Mouse (Mus musculus): ENCODE measurements around the gene Large2. TPM values are rescaled to one million over a fixed set of nuclear protein-coding genes. Genes with fewer than 3 reads are reported as not detected.

Gene Large2
- polyA plus RNA-seq, 1 experiment from 2014 or later = 18.7 TPM

GRCm38 (mm10) chr2:92389645-92390044 is 15.0 kb upstream of the Large2 start:
- H3K4me3 ChIP-seq = peak overlapping the region; percentile 64
- peaks cover 38% of the 10 kb centered on the region for H3K4me1 ChIP-seq
- H3K27me3 ChIP-seq = peaks cover 6% of the 10 kb centered on the region; the same call in 1 of the 2 replicates
- H3K9me3 ChIP-seq = no peaks in the 10 kb centered on the region
- peak overlapping the region; percentile 63; the same call in 1 of the 2 replicates for H3K9ac ChIP-seq
- H3K4me2 ChIP-seq = peak overlapping the region; percentile 90
- H3K36me3 ChIP-seq = peaks cover 6% of the 10 kb centered on the region; the same call in 1 of the 2 replicates
- peak overlapping the region; percentile 77 for H3K27ac ChIP-seq
- WGBS = 7% methylated on average over 10 of the region's 10 CpGs
- ATAC-seq (ENCODE audit: borderline replicate concordance, extremely low read depth, low FRiP score, low TSS enrichment) = peak; percentile 3; the same call in 1 of the 2 replicates

DNA sequence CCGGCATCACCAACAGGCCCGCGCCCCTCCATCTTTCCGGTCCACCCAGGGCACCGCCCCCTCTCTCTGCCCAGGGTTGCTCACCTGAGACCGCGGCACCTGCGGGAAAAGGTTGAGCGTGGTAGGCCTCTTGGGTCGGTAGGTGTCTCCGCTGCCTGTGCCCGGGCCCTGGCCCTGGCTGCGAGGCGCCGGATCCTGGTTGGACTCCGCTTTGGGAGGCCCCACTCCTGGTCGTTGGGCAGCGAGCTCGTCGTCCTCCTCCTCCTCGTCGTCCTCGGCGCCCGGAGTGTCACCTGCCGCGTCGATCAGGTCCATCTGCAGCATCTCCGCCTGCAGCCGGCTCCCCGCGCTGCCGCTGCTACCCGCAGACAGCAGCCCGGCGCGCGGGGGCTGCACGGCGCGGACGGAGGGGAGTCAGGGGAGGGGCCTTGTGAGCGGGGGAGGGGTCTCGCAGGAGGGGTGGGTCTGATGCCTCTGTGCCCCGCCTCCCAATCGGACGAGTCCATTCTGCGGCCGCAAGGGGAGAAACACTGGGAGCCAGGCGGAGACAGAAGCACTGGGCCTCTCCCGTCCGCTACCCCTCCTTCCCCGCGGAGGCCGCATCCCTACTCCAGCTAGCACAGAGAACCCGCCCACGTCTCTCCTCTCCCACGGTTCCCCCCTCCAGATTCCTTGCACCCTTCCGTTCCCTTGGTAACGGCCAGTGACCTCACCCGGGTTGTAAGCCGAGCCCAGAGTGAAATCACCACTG is 14.4 kb upstream of the Large2 start:
- Histone ChIP-seq H3K9me3 (no peaks in the 10 kb centered on the region), H3K9ac (peak overlapping the region; percentile 63), H3K36me3 (peaks cover 6% of the 10 kb centered on the region; the same call in 1 of the 2 replicates), H3K4me2 (peak overlapping the region; percentile 90), H3K27ac (peak overlapping the region; percentile 77), H3K4me3 (peak overlapping the region; percentile 64), H3K4me1 (peaks cover 38% of the 10 kb centered on the region), H3K27me3 (peaks cover 6% of the 10 kb centered on the region; the same call in 1 of the 2 replicates)
- WGBS = under 1% methylated on average over 55 of the region's 62 CpGs
- peak; percentile 89 for ATAC-seq (ENCODE audit: borderline replicate concordance, extremely low read depth, low FRiP score, low TSS enrichment)

GRCm38 (mm10) chr2:92388081-92388517 is 13.4 kb upstream of the Large2 start:
- Histone ChIP-seq H3K4me3 (peak overlapping the region; percentile 64), H3K9ac (peak overlapping the region; percentile 63; the same call in 1 of the 2 replicates), H3K27me3 (peaks cover 6% of the 10 kb centered on the region; the same call in 1 of the 2 replicates), H3K9me3 (no peaks in the 10 kb centered on the region), H3K36me3 (peaks cover 10% of the 10 kb centered on the region; the same call in 1 of the 2 replicates), H3K4me2 (peak overlapping the region; percentile 90), H3K27ac (no peak overlapping the region), H3K4me1 (peaks cover 38% of the 10 kb centered on the region)
- ATAC-seq (ENCODE audit: borderline replicate concordance, extremely low read depth, low FRiP score, low TSS enrichment) = no peak
- WGBS = 40% methylated on average over 3 of the region's 3 CpGs

GRCm38 (mm10) chr2:92387646-92388045 is 13.0 kb upstream of the Large2 start:
- Histone ChIP-seq H3K4me1 (peaks cover 38% of the 10 kb centered on the region), H3K27ac (no peak overlapping the region), H3K36me3 (peaks cover 14% of the 10 kb centered on the region), H3K9ac (no peak overlapping the region), H3K9me3 (no peaks in the 10 kb centered on the region), H3K4me3 (no peak overlapping the region; the same call in 1 of the 2 replicates), H3K27me3 (peaks cover 4% of the 10 kb centered on the region; the same call in 1 of the 2 replicates), H3K4me2 (no peak overlapping the region)
- 69% methylated on average over 4 of the region's 4 CpGs for WGBS
- no peak for ATAC-seq (ENCODE audit: borderline replicate concordance, extremely low read depth, low FRiP score, low TSS enrichment)

GRCm38 (mm10) chr2:92386821-92387570 is 12.3 kb upstream of the Large2 start:
- no peak overlapping the region for H3K9ac ChIP-seq
- no peak for ATAC-seq (ENCODE audit: borderline replicate concordance, extremely low read depth, low FRiP score, low TSS enrichment)
- H3K4me1 ChIP-seq = peaks cover 31% of the 10 kb centered on the region
- no peak overlapping the region for H3K27ac ChIP-seq
- WGBS = 88% methylated on average over 30 of the region's 30 CpGs
- H3K36me3 ChIP-seq = peaks cover 19% of the 10 kb centered on the region
- H3K4me3 ChIP-seq = no peak overlapping the region
- no peaks in the 10 kb centered on the region for H3K9me3 ChIP-seq
- H3K4me2 ChIP-seq = no peak overlapping the region
- no peaks in the 10 kb centered on the region for H3K27me3 ChIP-seq

DNA sequence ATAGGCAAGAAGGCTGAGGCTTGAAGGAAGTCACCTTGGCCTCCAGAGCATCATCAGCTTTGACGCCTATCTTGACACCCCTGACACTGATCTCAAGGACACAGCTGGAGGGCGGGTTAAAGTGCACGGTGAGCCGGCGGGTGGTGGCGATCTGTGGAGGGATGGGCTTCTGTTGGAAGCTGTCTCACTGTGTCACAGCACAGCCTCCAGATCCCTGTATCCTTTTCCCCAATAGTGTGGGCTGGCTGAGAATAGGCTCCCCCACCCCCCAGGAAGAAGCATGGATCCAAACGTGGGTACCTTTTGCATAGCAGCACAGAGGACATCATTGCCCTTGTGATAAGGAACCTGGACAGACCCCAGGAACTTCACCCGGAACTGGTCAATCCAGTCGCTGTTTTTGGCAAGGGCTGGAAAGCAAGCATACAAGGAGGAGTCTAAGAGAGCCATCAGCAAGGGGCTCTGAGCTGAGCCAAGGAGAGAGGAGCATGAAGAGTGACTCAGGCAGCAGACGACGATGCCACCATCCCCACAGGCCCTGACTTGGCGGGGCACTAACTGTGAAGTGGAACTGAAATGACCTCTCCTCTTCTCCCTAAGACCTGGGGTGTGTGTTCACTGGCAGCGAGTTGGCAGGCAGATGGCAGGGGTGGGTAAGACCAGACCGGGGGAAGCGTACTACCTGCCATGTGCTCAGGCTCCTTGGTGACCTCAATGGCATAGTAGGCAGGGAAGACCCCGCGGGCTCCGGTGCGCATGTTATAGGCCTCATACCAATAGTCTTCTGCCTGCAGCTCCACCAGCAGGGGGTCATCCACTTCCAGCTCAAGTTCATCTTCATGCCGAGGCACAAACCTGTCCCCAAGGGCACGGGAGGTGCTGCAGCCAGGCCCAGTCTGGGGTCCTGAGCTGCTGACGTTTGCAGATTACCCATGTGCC is 10.7 kb upstream of the Large2 start:
- ATAC-seq (ENCODE audit: borderline replicate concordance, extremely low read depth, low FRiP score, low TSS enrichment) = no peak
- Histone ChIP-seq H3K4me1 (peaks cover 25% of the 10 kb centered on the region), H3K27ac (no peak overlapping the region), H3K4me3 (no peak overlapping the region), H3K36me3 (peaks cover 23% of the 10 kb centered on the region), H3K27me3 (no peaks in the 10 kb centered on the region), H3K4me2 (no peak overlapping the region), H3K9me3 (no peaks in the 10 kb centered on the region), H3K9ac (no peak overlapping the region)
- WGBS = 72% methylated on average over 22 of the region's 22 CpGs

GRCm38 (mm10) chr2:92384101-92384500 is 9.4 kb upstream of the Large2 start:
- Histone ChIP-seq H3K27me3 (no peaks in the 10 kb centered on the region), H3K36me3 (peaks cover 36% of the 10 kb centered on the region), H3K27ac (no peak overlapping the region), H3K4me2 (no peak overlapping the region), H3K4me3 (no peak overlapping the region), H3K9me3 (no peaks in the 10 kb centered on the region), H3K9ac (no peak overlapping the region), H3K4me1 (peaks cover 14% of the 10 kb centered on the region)
- ATAC-seq (ENCODE audit: borderline replicate concordance, extremely low read depth, low FRiP score, low TSS enrichment) = no peak
- 57% methylated on average over 4 of the region's 4 CpGs for WGBS

DNA sequence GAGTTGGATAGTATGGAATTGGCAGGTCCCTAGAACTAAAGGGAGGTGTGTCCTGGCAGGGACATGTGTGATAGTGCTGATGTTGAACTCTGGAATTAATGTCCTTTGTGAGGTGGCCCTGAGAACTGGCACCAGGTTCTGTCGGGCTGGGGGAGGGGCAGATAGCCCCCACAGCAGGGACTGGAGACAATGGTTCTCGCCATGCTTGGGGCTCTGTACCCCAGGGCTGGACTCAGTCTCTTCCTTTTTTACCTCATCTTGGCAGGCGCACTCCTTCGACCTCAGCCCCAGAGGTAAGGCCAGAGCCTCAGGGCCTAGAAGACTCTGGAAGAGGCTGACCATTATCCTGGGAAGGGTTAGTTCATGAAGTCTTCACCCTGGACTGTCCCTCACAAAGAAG is 8.1 kb upstream of the Large2 start:
- H3K4me1 ChIP-seq = peaks cover under 1% of the 10 kb centered on the region; the same call in 1 of the 2 replicates
- H3K9ac ChIP-seq = no peak overlapping the region
- H3K36me3 ChIP-seq = peaks cover 50% of the 10 kb centered on the region
- no peaks in the 10 kb centered on the region for H3K27me3 ChIP-seq
- H3K4me2 ChIP-seq = no peak overlapping the region
- H3K9me3 ChIP-seq = no peaks in the 10 kb centered on the region
- H3K27ac ChIP-seq = no peak overlapping the region
- WGBS = 88% methylated on average over 4 of the region's 4 CpGs
- no peak overlapping the region for H3K4me3 ChIP-seq
- no peak for ATAC-seq (ENCODE audit: borderline replicate concordance, extremely low read depth, low FRiP score, low TSS enrichment)

DNA sequence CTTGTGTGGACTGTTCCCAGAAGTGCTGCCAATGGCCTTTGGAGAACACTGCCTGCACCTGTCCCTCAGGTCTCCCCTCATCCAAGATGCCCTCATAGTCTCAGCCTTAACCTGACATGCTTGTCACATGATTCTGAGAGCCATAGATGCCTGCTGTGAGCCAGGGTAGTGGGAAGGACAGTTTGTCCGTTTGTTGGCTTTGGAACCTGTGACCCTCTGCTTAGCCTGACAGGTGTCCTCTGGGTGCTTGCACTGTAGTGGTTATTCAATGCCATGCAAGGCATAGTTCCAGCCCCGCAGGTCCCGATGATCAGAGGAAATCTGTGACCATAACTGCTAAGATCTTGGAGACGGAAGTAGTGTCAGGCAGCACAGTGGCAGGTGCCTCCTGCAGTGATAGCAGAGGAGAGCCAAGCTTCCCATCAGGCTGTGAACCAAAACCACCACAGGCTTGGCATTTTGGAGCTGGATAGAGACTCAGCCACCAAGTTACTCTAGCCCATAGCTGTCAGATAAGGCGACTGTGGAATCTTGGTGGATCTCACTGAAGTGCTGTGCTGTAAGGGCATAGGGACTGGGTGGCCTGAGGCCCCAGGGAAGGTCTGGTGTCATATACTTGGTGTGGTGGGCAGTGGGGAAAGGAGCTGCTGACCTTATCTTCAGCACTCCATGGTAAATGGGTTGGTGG is 7.4 kb upstream of the Large2 start, which contains the start of gene 1700029I15Rik:
1700029I15Rik (plus strand) TSS at position 638 of the 688 bp plus-strand sequence.
- H3K4me1 ChIP-seq = no peaks in the 10 kb centered on the region
- WGBS = 77% methylated on average over 5 of the region's 5 CpGs
- H3K27ac ChIP-seq = no peak within 1 kb of the TSS
- no peak within 1 kb of the TSS for H3K9ac ChIP-seq
- no peak within 1 kb of the TSS for H3K4me2 ChIP-seq
- no peak within 1 kb of the TSS for H3K4me3 ChIP-seq
- no peak for ATAC-seq (ENCODE audit: borderline replicate concordance, extremely low read depth, low FRiP score, low TSS enrichment)
- H3K27me3 ChIP-seq = no peaks in the 10 kb centered on the region
- H3K36me3 ChIP-seq = peaks cover 52% of the 10 kb centered on the region
- H3K9me3 ChIP-seq = no peaks in the 10 kb centered on the region

- Histone ChIP-seq H3K9me3 (no peaks in the 10 kb centered on the region), H3K27ac (no peak overlapping the region)
These were observed 6.5 kb upstream of the Large2 start for GRCm38 (mm10) chr2:92381161-92381560.

More at GRCm38 (mm10) chr2:92381161-92381560, 6.5 kb upstream of the Large2 start:
- Histone ChIP-seq H3K36me3 (peaks cover 48% of the 10 kb centered on the region), H3K27me3 (no peaks in the 10 kb centered on the region), H3K4me3 (no peak overlapping the region), H3K4me2 (no peak overlapping the region), H3K4me1 (peaks cover 4% of the 10 kb centered on the region), H3K9ac (no peak overlapping the region)
- WGBS = 68% methylated on average over 5 of the region's 5 CpGs
- ATAC-seq (ENCODE audit: borderline replicate concordance, extremely low read depth, low FRiP score, low TSS enrichment) = no peak

Data from lung, embryonic 15.5 days (tissue).